Mouse (Mus musculus) small intestine, adult 2 months (tissue): ENCODE measurements around the gene Cstf1. TPM values are rescaled to one million over a fixed set of nuclear protein-coding genes. Genes with fewer than 3 reads are reported as not detected.

Experiments used
- H3K27ac ChIP-seq: fragments of 200-500 bp; 2 replicates; pipeline ENCODE4 v1.5.1; 2012; ENCODE audit warnings: low read depth, low read length, control low read depth, inconsistent platforms; ENCODE audit not compliant: insufficient read depth
- H3K27me3 ChIP-seq: fragments of 200-500 bp; 2 replicates; pipeline ENCODE4 v1.6.1; 2012; ENCODE audit warnings: mild to moderate bottlenecking, moderate library complexity, low read length, inconsistent platforms; ENCODE audit not compliant: control insufficient read depth, insufficient read depth
- H3K36me3 ChIP-seq: fragments of 200-500 bp; 2 replicates; pipeline ENCODE4 v1.6.1; 2012; ENCODE audit warnings: mild to moderate bottlenecking, low read length, control low read depth, inconsistent platforms; ENCODE audit not compliant: control insufficient read depth, insufficient read depth
- H3K4me1 ChIP-seq: fragments of 200-500 bp; 2 replicates; pipeline ENCODE4 v1.6.1; 2012; ENCODE audit warnings: low read length, inconsistent platforms, mixed read lengths; ENCODE audit not compliant: control insufficient read depth, insufficient read depth, insufficient read length
- H3K4me3 ChIP-seq: fragments of 200-500 bp; 2 replicates; pipeline ENCODE4 v1.5.1; 2012; ENCODE audit warnings: low read depth, mild to moderate bottlenecking, control low read depth, inconsistent platforms, low read length, moderate library complexity
- CTCF ChIP-seq: fragments of 200-500 bp; IDR thresholded peaks from 2 replicates; pipeline ENCODE4 v1.5.1; 2012; ENCODE audit warnings: low read depth, mild to moderate bottlenecking, control low read depth, inconsistent platforms, low read length, moderate library complexity, mixed read lengths; ENCODE audit not compliant: insufficient replicate concordance, insufficient read length; ENCODE audit errors: extremely low read depth
- POLR2A ChIP-seq: fragments of 200-500 bp; IDR thresholded peaks from 2 replicates; pipeline ENCODE4 v1.6.1; 2012; ENCODE audit warnings: low read depth, mild to moderate bottlenecking, control low read depth, inconsistent platforms, low read length, moderate library complexity
- WGBS: fragments of 180-500 bp; shearing (Covaris S2); methylation state at CpG from one replicate; pipeline ENCODE4 v1.1.7; 2018; 5-methylcytosine and 5-hydroxymethylcytosine counted together
- polyA plus RNA-seq: library from polyadenylated mRNA; depleted of rRNA; stranded (reverse); fragments of >200 nt; gene quantifications from 2 replicates; pipeline ENCODE4 v1.2.3, GENCODE M21; 2012; rRNA removed

Gene Cstf1
- 12.2 and 20.9 TPM in 2 replicates for polyA plus RNA-seq

- Histone ChIP-seq H3K27ac (peak within 1 kb of the TSS; percentile 83), H3K27me3 (no peaks in the 10 kb centered on the region), H3K4me3 (peak within 1 kb of the TSS; percentile 85), H3K36me3 (peaks cover 18% of the 10 kb centered on the region), H3K4me1 (peaks cover 5% of the 10 kb centered on the region)
- under 1% methylated on average over 66 of the region's 66 CpGs for WGBS
- TF ChIP-seq CTCF (no peak), POLR2A (peak; percentile 47)
These were observed at the start of gene Cstf1, which contains the start of gene Aurka for GRCm38 (mm10) chr2:172370411-172371223. Gene Cstf1, plus strand, starts transcription at chr2:172370681. Gene Aurka, minus strand, starts transcription at chr2:172370535.

- Histone ChIP-seq H3K36me3 (no peaks in the 10 kb centered on the region), H3K4me3 (no peak overlapping the region), H3K27me3 (no peaks in the 10 kb centered on the region), H3K27ac (no peak overlapping the region), H3K4me1 (no peaks in the 10 kb centered on the region)
- WGBS: 18% methylated on average over 9 of the region's 9 CpGs
- TF ChIP-seq CTCF (no peak), POLR2A (no peak)
These were observed 49.6 kb upstream of the Cstf1 start for GRCm38 (mm10) chr2:172320878-172321277.

- H3K4me1 ChIP-seq: no peaks in the 10 kb centered on the region
- H3K27me3 ChIP-seq: no peaks in the 10 kb centered on the region
- H3K4me3 ChIP-seq: no peak overlapping the region
- TF ChIP-seq CTCF (no peak), POLR2A (no peak)
- H3K36me3 ChIP-seq: no peaks in the 10 kb centered on the region
- 47% methylated on average over 8 of the region's 8 CpGs for WGBS
- no peak overlapping the region for H3K27ac ChIP-seq
These were observed 42.2 kb upstream of the Cstf1 start for GRCm38 (mm10) chr2:172328248-172328647.

DNA sequence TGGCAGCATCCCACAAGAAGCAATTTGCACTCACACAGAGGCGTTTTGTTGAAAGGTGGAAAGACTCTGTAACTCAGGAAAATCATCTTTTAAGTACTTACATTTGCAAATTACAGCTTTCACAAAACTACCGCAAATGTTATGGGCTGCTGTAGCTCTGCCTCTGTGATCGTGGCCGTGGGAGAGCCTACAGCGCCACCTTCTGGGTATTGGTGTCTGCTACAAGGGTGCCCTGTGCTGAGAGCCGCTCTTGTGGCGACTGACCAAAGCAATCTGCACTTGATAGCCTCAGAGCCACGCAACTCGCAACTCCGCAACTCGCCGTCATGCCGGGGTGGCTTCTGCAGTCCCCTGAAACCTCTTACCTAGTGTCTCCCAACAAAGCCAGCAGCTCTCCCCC is 41.3 kb upstream of the Cstf1 start:
- no peaks in the 10 kb centered on the region for H3K4me1 ChIP-seq
- no peak for TF ChIP-seq POLR2A
- TF ChIP-seq CTCF: peak; percentile 42; the same call in 1 of the 2 replicates
- no peaks in the 10 kb centered on the region for H3K36me3 ChIP-seq
- no peak overlapping the region for H3K27ac ChIP-seq
- no peaks in the 10 kb centered on the region for H3K27me3 ChIP-seq
- 9% methylated on average over 13 of the region's 13 CpGs for WGBS
- no peak overlapping the region for H3K4me3 ChIP-seq

GRCm38 (mm10) chr2:172338206-172338942 is 32.1 kb upstream of the Cstf1 start:
- Histone ChIP-seq H3K27me3 (no peaks in the 10 kb centered on the region), H3K4me3 (no peak overlapping the region), H3K27ac (no peak overlapping the region), H3K36me3 (no peaks in the 10 kb centered on the region), H3K4me1 (no peaks in the 10 kb centered on the region)
- TF ChIP-seq POLR2A (no peak), CTCF (no peak)
- WGBS: 87% methylated on average over 19 of the region's 19 CpGs

DNA sequence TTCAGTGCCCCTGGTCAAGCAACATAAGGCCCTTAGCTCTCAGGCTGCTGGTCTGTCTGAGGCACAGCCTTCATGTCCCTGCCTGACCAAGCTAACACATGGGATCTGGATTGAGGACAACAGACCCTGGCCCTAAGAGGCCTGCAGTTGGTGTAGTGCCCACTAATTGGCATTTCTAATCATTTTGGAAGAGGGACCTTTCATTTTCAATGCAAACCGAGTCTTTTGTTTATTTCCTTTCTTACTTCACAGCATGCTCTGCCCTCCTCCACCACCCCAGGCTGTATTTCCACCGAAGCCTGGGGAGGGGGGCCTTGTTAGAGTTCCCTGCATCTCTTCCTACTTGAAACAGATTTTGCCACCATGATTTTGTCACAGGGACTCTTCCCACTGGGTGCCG is 29.5 kb upstream of the Cstf1 start:
- Histone ChIP-seq H3K4me3 (no peak overlapping the region), H3K27me3 (no peaks in the 10 kb centered on the region), H3K27ac (no peak overlapping the region), H3K36me3 (no peaks in the 10 kb centered on the region), H3K4me1 (no peaks in the 10 kb centered on the region)
- TF ChIP-seq CTCF (no peak), POLR2A (no peak)
- WGBS: 57% methylated on average over 3 of the region's 3 CpGs

- Histone ChIP-seq H3K27me3 (no peaks in the 10 kb centered on the region), H3K4me1 (no peaks in the 10 kb centered on the region; the same call in 1 of the 2 replicates), H3K36me3 (no peaks in the 10 kb centered on the region), H3K27ac (no peak overlapping the region), H3K4me3 (no peak overlapping the region)
- TF ChIP-seq CTCF (no peak), POLR2A (no peak)
- 63% methylated on average over 5 of the region's 5 CpGs for WGBS
These were observed 28.9 kb upstream of the Cstf1 start for GRCm38 (mm10) chr2:172341606-172342005.
